Mouse (Mus musculus): ENCODE data around the gene Coa7. TPM values are rescaled to one million over a fixed set of nuclear protein-coding genes. Genes with fewer than 3 reads are reported as not detected.

Coa7 gene
- polyA plus RNA-seq, 1 experiment from 2014 or later: 20.5 TPM

GRCm38 (mm10) chr4:108336765-108337164 is 8.8 kb downstream of the Coa7 start:
- no peaks in the 10 kb centered on the region for H3K9me3 ChIP-seq (replicated peaks; ENCODE audit: control insufficient read depth, low read length)
- no peak overlapping the region for H3K9ac ChIP-seq (ENCODE audit: low read depth, low read length)
- no peak overlapping the region for H3K4me2 ChIP-seq (ENCODE audit: low read depth, low read length)
- no peak overlapping the region for H3K27ac ChIP-seq (ENCODE audit: low read length)
- no peaks in the 10 kb centered on the region for H3K27me3 ChIP-seq (ENCODE audit: control insufficient read depth, insufficient read depth, low read depth, low read length)
- 59% methylated on average over 2 of the region's 2 CpGs for whole genome bisulfite sequencing (ENCODE audit: insufficient replicate concordance)
- 0 out of 2 replicates have a peak, but pooled peaks cover 4% of the 10 kb centered on the region for H3K36me3 ChIP-seq (ENCODE audit: control insufficient read depth, insufficient read depth)
- peaks cover 3% of the 10 kb centered on the region for H3K4me1 ChIP-seq (ENCODE audit: control insufficient read depth, low read depth, low read length)
- no peak overlapping the region for H3K4me3 ChIP-seq (ENCODE audit: low read depth, low read length)
- no peak for ATAC-seq (ENCODE audit: low read depth)

DNA sequence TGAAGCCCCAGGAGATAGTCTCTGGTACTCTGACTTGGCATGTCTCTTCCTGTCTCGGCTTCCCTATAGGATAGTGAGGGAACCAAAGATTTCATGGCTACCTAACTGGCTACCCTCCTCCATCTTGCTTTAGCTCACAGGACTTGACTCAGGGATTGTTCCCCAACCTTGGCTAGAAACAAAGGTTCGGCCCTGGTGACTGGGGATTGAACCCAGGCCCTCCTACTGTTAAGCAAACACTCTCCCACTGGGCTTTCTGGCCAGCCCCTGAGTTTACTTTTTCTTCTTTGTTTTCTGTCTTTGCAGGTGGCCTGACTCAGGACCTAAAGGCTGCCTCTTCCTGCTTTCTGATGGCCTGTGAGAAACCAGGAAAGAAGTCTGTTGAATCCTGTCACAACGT is 9.9 kb downstream of the Coa7 start:
- Histone ChIP-seq H3K36me3 (ENCODE audit: control insufficient read depth, insufficient read depth) (0 out of 2 replicates have a peak, but pooled peaks cover 4% of the 10 kb centered on the region), H3K4me2 (ENCODE audit: low read depth, low read length) (no peak overlapping the region), H3K27ac (ENCODE audit: low read length) (peak overlapping the region; percentile 36), H3K4me3 (ENCODE audit: low read depth, low read length) (no peak overlapping the region), H3K27me3 (ENCODE audit: control insufficient read depth, insufficient read depth, low read depth, low read length) (no peaks in the 10 kb centered on the region), H3K9ac (ENCODE audit: low read depth, low read length) (no peak overlapping the region), H3K9me3 (replicated peaks; ENCODE audit: control insufficient read depth, low read length) (no peaks in the 10 kb centered on the region), H3K4me1 (ENCODE audit: control insufficient read depth, low read depth, low read length) (peaks cover 3% of the 10 kb centered on the region)
- 46% methylated on average over 3 of the region's 3 CpGs for WGBS (ENCODE audit: insufficient replicate concordance)
- peak; percentile 22; the same call in 1 of the 2 replicates for ATAC-seq (ENCODE audit: low read depth)

- H3K27ac ChIP-seq (ENCODE audit: low read length): peak overlapping the region; percentile 36; the same call in 1 of the 2 replicates
- H3K9ac ChIP-seq (ENCODE audit: low read depth, low read length): no peak overlapping the region
- ATAC-seq (ENCODE audit: low read depth): peak; percentile 17; the same call in 1 of the 2 replicates
- 58% methylated on average over 9 of the region's 9 CpGs for WGBS (ENCODE audit: insufficient replicate concordance)
- H3K4me1 ChIP-seq (ENCODE audit: control insufficient read depth, low read depth, low read length): peaks cover 3% of the 10 kb centered on the region
- 0 out of 2 replicates have a peak, but pooled peaks cover 4% of the 10 kb centered on the region for H3K36me3 ChIP-seq (ENCODE audit: control insufficient read depth, insufficient read depth)
- H3K4me2 ChIP-seq (ENCODE audit: low read depth, low read length): no peak overlapping the region
- no peaks in the 10 kb centered on the region for H3K9me3 ChIP-seq (replicated peaks; ENCODE audit: control insufficient read depth, low read length)
- no peak overlapping the region for H3K4me3 ChIP-seq (ENCODE audit: low read depth, low read length)
- H3K27me3 ChIP-seq (ENCODE audit: control insufficient read depth, insufficient read depth, low read depth, low read length): no peaks in the 10 kb centered on the region
Observed at GRCm38 (mm10) chr4:108338321-108338733, 10.4 kb downstream of the Coa7 start.

GRCm38 (mm10) chr4:108338811-108339210 is 10.9 kb downstream of the Coa7 start:
- no peaks in the 10 kb centered on the region for H3K27me3 ChIP-seq (ENCODE audit: control insufficient read depth, insufficient read depth, low read depth, low read length)
- H3K9me3 ChIP-seq (replicated peaks; ENCODE audit: control insufficient read depth, low read length): no peaks in the 10 kb centered on the region
- H3K4me1 ChIP-seq (ENCODE audit: control insufficient read depth, low read depth, low read length): peaks cover 3% of the 10 kb centered on the region
- no peak overlapping the region for H3K4me3 ChIP-seq (ENCODE audit: low read depth, low read length)
- WGBS (ENCODE audit: insufficient replicate concordance): 66% methylated on average over 10 of the region's 10 CpGs
- 0 out of 2 replicates have a peak, but pooled peaks cover 4% of the 10 kb centered on the region for H3K36me3 ChIP-seq (ENCODE audit: control insufficient read depth, insufficient read depth)
- H3K27ac ChIP-seq (ENCODE audit: low read length): no peak overlapping the region
- H3K9ac ChIP-seq (ENCODE audit: low read depth, low read length): no peak overlapping the region
- no peak overlapping the region for H3K4me2 ChIP-seq (ENCODE audit: low read depth, low read length)
- ATAC-seq (ENCODE audit: low read depth): no peak

DNA sequence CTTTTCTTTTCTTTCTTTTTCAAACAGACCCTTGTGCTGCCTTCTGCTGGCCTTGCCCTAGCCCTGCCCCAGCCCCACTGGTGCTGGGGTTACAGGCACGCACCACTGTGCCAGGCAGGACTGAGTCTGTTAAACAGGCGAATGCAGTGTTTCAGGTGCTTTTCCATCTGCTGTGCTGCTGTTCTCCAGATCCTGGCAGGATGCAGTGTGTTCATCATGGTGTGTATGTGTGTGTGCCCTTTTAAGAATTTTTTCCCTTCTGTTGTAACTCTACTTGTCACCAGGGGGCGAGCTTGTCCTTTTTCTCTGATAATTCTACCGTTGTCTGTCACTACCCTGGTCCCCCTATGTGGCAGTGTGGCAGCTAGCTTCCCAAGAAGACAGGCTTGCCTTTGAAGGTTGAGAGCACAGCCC is 11.3 kb downstream of the Coa7 start:
- Histone ChIP-seq H3K4me2 (ENCODE audit: low read depth, low read length) (no peak overlapping the region), H3K27ac (ENCODE audit: low read length) (no peak overlapping the region), H3K9ac (ENCODE audit: low read depth, low read length) (no peak overlapping the region), H3K4me1 (ENCODE audit: control insufficient read depth, low read depth, low read length) (peaks cover 3% of the 10 kb centered on the region), H3K4me3 (ENCODE audit: low read depth, low read length) (no peak overlapping the region), H3K36me3 (ENCODE audit: control insufficient read depth, insufficient read depth) (0 out of 2 replicates have a peak, but pooled peaks cover 4% of the 10 kb centered on the region), H3K27me3 (ENCODE audit: control insufficient read depth, insufficient read depth, low read depth, low read length) (no peaks in the 10 kb centered on the region), H3K9me3 (replicated peaks; ENCODE audit: control insufficient read depth, low read length) (no peaks in the 10 kb centered on the region)
- 22% methylated on average over 4 of the region's 4 CpGs for WGBS (ENCODE audit: insufficient replicate concordance)
- ATAC-seq (ENCODE audit: low read depth): peak; percentile 39; the same call in 1 of the 2 replicates

DNA sequence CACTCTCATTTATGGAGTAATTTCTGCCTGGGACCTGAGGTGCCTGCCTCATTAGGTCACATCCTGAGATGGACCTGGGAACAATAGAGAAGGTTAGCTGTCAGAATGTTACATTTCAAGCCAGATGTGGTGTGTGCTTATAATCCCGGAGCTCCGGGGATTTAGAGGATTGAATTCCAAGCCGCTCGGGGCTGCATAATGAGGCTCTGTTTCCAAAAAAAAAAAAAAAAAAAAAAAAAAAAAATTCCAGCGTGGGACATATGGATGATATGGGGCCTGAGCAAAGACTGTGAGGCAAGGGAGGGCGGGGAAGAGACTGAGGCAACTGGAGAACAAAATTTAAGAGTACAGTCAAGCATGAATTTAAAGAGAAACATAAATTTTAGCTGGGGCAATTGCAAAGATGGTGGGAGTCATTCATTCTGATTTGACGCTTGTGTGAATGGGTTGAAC is 16.7 kb downstream of the Coa7 start:
- H3K4me2 ChIP-seq (ENCODE audit: low read depth, low read length): no peak overlapping the region
- 54% methylated on average over 7 of the region's 7 CpGs for WGBS (ENCODE audit: insufficient replicate concordance)
- no peaks in the 10 kb centered on the region for H3K27me3 ChIP-seq (ENCODE audit: control insufficient read depth, insufficient read depth, low read depth, low read length)
- H3K27ac ChIP-seq (ENCODE audit: low read length): no peak overlapping the region
- H3K9me3 ChIP-seq (replicated peaks; ENCODE audit: control insufficient read depth, low read length): no peaks in the 10 kb centered on the region
- no peaks in the 10 kb centered on the region for H3K36me3 ChIP-seq (ENCODE audit: control insufficient read depth, insufficient read depth)
- no peak overlapping the region for H3K4me3 ChIP-seq (ENCODE audit: low read depth, low read length)
- H3K9ac ChIP-seq (ENCODE audit: low read depth, low read length): no peak overlapping the region
- peaks cover 10% of the 10 kb centered on the region for H3K4me1 ChIP-seq (ENCODE audit: control insufficient read depth, low read depth, low read length)
- ATAC-seq (ENCODE audit: low read depth): no peak

DNA sequence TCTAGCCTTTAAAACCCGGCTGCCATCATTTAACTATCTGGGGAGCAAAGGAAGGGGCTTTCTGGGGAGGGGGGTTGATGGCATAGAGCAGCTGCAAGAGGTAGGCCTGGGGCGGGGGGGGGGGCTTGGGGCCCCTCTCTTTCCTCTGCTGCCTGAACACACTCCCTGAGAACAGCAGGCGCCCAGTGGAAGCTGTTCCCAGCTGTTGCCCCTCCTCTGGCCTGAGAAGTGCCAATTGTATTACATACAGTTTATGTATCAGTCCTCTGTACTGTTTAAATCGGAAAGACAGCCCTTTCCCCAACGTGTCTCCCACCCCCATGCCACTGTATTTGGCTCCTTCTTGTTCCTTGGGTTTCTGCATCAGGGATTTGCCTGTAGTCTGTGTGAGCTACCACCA is 17.9 kb downstream of the Coa7 start:
- no peak overlapping the region for H3K4me3 ChIP-seq (ENCODE audit: low read depth, low read length)
- no peaks in the 10 kb centered on the region for H3K36me3 ChIP-seq (ENCODE audit: control insufficient read depth, insufficient read depth)
- no peaks in the 10 kb centered on the region for H3K27me3 ChIP-seq (ENCODE audit: control insufficient read depth, insufficient read depth, low read depth, low read length)
- H3K9me3 ChIP-seq (replicated peaks; ENCODE audit: control insufficient read depth, low read length): no peaks in the 10 kb centered on the region
- 60% methylated on average over 5 of the region's 5 CpGs for WGBS (ENCODE audit: insufficient replicate concordance)
- ATAC-seq (ENCODE audit: low read depth): no peak
- no peak overlapping the region for H3K9ac ChIP-seq (ENCODE audit: low read depth, low read length)
- H3K27ac ChIP-seq (ENCODE audit: low read length): no peak overlapping the region
- no peak overlapping the region for H3K4me2 ChIP-seq (ENCODE audit: low read depth, low read length)
- peaks cover 14% of the 10 kb centered on the region for H3K4me1 ChIP-seq (ENCODE audit: control insufficient read depth, low read depth, low read length)

- Histone ChIP-seq H3K9ac (ENCODE audit: low read depth, low read length) (no peak overlapping the region), H3K36me3 (ENCODE audit: control insufficient read depth, insufficient read depth) (no peaks in the 10 kb centered on the region), H3K4me2 (ENCODE audit: low read depth, low read length) (no peak overlapping the region), H3K27ac (ENCODE audit: low read length) (no peak overlapping the region), H3K4me3 (ENCODE audit: low read depth, low read length) (no peak overlapping the region), H3K4me1 (ENCODE audit: control insufficient read depth, low read depth, low read length) (peaks cover 17% of the 10 kb centered on the region), H3K9me3 (replicated peaks; ENCODE audit: control insufficient read depth, low read length) (no peaks in the 10 kb centered on the region), H3K27me3 (ENCODE audit: control insufficient read depth, insufficient read depth, low read depth, low read length) (no peaks in the 10 kb centered on the region)
- 64% methylated on average over 5 of the region's 5 CpGs for WGBS (ENCODE audit: insufficient replicate concordance)
- no peak for ATAC-seq (ENCODE audit: low read depth)
Observed at GRCm38 (mm10) chr4:108347111-108347510, 19.2 kb downstream of the Coa7 start.

- Histone ChIP-seq H3K4me2 (ENCODE audit: low read depth, low read length) (no peak overlapping the region), H3K36me3 (ENCODE audit: control insufficient read depth, insufficient read depth) (no peaks in the 10 kb centered on the region), H3K4me3 (ENCODE audit: low read depth, low read length) (no peak overlapping the region), H3K9ac (ENCODE audit: low read depth, low read length) (no peak overlapping the region), H3K9me3 (replicated peaks; ENCODE audit: control insufficient read depth, low read length) (no peaks in the 10 kb centered on the region), H3K27me3 (ENCODE audit: control insufficient read depth, insufficient read depth, low read depth, low read length) (no peaks in the 10 kb centered on the region), H3K27ac (ENCODE audit: low read length) (peak overlapping the region; percentile 56; the same call in 1 of the 2 replicates), H3K4me1 (ENCODE audit: control insufficient read depth, low read depth, low read length) (peaks cover 17% of the 10 kb centered on the region)
- ATAC-seq (ENCODE audit: low read depth): peak; percentile 30
- 29% methylated on average over 5 of the region's 5 CpGs for WGBS (ENCODE audit: insufficient replicate concordance)
Observed at GRCm38 (mm10) chr4:108348256-108348875, 20.4 kb downstream of the Coa7 start.

Measured in liver, embryonic 16.5 days (tissue).